Mouse (Mus musculus) frontal cortex, adult 2 months (tissue): ENCODE measurements around the gene Ces3a. TPM values are rescaled to one million over a fixed set of nuclear protein-coding genes. Genes with fewer than 3 reads are reported as not detected.
"Not testable (repeated sequence)": the region's sequence is repeated elsewhere in the genome, so short reads cannot be mapped to it uniquely, and the experiment has no call there.

Experiments
- DNase-seq, 2 experiments: peaks; one replicate each; pipeline ENCODE4 v3.0.0; 2022; ENCODE audit warnings: low spot score in 1 of 2; ENCODE audit errors: extremely low spot score in 1 of 2
- polyA plus RNA-seq: library from polyadenylated mRNA; depleted of rRNA; stranded (reverse); fragments of >200 nt; gene quantifications from 2 replicates; pipeline ENCODE4 v1.2.3, GENCODE M21; 2012; rRNA removed

The Ces3a gene
- polyA plus RNA-seq, 1 experiment = not detected

DNA sequence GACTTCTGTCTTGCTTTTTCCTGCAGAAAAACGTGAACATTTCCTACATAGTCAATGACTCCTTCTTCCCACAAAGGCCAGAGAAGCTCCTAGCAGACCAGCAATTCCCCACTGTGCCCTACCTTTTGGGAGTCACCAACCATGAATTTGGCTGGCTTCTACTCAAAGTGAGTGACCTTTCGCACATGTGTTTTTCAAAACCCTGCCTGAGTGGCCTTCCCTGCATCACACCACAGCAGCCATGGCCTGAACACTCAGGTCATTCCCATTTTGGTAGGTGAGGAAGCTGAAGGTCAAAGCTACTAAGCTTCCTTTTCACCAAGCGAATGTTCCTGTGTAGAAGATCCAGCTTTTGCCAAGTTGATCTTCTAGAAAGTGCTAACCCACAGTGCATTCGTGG, 40.2 kb downstream of the Ces3a start:
- DNase-seq = no peak

DNA sequence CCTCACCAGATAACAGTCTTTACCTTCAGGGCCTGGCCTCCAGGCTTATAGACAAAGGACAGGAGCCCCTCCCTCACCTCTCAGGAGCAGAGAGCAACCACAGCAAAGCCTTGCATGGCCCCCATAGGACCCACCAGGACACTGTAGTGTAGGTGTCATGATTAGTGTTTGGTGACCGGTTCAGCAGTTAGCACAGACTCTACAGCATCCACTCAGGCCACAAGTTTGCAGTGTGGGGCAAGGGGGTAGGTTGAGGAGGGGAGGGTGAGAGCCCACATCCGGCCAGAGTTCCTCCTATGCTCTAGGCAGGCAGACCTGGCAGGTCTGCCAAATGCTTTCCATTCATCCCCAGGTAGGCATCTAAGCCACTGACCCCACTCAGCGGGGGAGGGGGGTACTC, 45.6 kb downstream of the Ces3a start:
- no peak for DNase-seq

DNA sequence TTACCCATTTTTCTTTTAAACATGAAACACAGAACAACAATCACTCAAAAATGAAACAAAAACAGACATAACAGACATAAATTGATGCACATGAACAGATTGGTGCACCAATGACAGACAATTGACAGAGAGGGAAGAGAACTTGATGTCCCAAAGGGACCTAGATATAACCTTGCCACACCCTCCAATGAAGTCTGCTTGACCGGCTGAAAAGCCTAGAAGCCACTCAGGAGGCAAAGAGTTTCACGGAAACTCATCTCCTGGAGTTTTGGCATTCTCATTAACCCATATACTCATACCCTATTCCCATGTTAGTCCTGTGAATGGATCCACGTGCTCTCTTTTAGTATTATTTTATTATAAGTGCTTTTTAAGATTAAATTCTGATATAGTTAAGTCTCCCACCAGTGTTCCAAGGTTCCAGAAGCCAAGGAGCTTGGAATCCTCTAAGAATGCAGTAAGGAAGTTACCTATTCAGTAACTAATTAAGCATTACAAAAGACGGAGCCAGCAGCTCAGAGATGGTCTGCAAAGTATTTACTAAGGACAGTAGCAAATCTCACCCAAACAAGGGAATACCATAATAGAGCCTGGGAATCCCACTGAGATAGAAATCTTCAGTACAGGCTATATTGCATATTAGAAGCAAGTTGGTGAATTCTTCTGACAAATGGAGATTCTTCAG, 53.8 kb downstream of the Ces3a start:
- not testable (repeated sequence) for DNase-seq

DNA sequence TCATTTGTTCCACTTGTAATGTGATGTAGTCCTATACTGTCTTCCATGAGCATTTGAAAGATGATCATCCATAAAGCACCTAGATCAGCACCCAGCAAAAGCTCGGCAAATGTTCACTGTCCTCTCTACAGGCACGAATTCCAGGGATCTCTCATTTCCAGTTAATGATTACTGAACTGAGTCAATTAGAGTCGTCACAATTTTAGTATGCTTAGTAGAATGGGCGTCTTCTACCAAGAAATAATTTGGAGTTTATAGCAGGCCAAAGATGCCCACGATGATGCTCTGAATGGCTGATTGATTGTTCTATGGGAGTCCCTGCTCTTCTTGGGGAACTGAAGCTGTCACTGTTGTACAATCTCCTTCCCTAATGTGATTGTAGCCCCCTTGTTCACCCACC, 55.3 kb downstream of the Ces3a start:
- DNase-seq = not testable (repeated sequence)

DNA sequence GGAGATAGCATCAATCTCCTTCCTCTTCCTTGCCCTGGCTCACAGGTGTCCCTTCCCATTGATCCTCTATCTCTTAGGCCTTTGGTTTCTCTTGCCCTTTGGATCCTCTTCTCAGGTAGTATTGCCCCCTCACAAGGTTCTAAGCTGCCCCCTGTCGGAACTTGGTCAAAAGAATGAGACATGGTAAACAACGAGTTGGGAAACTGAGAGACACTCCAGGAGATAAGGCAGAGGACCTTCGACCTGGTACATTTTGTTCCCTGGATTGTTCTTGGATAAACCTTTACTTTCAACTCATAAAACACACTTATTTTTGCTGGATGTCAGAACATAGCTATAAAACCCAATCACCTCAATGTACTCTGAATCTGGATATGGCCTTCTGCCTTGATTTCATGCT, 55.8 kb downstream of the Ces3a start:
- no peak for DNase-seq

Other genes with a start within 250 kb of the Ces3a start
- 0.04 and 0.08 TPM in 2 replicates for gene Ces2b, start 217.0 kb upstream of the Ces3a start, polyA plus RNA-seq
- not detected in 2 replicates for gene Ces2c, start 201.5 kb upstream of the Ces3a start, polyA plus RNA-seq
- gene Ces2e, start 122.3 kb upstream of the Ces3a start, polyA plus RNA-seq = 0.04 TPM in 1 of 2 replicates, not detected in the other
- gene Ces2f, start 101.2 kb upstream of the Ces3a start, polyA plus RNA-seq = not detected in 2 replicates
- 0.19 and 0.22 TPM in 2 replicates for gene Ces2g, start 86.9 kb upstream of the Ces3a start, polyA plus RNA-seq
- not detected in 2 replicates for gene Ces2h, start 47.7 kb upstream of the Ces3a start, polyA plus RNA-seq
- gene Ces3b, start 35.2 kb downstream of the Ces3a start, polyA plus RNA-seq = not detected in 2 replicates
- not detected in 2 replicates for gene Ces4a, start 83.2 kb downstream of the Ces3a start, polyA plus RNA-seq
- 25.2 and 28.1 TPM in 2 replicates for gene Cbfb, start 122.1 kb downstream of the Ces3a start, polyA plus RNA-seq
- gene D230025D16Rik, start 176.5 kb downstream of the Ces3a start, polyA plus RNA-seq = 35.6 and 41.5 TPM in 2 replicates
- 3.9 and 4.5 TPM in 2 replicates for gene B3gnt9, start 206.6 kb downstream of the Ces3a start, polyA plus RNA-seq
- gene Tradd, start 216.0 kb downstream of the Ces3a start, polyA plus RNA-seq = 8.4 and 8.7 TPM in 2 replicates
- gene Fbxl8, start 216.0 kb downstream of the Ces3a start, polyA plus RNA-seq = 2.0 and 2.1 TPM in 2 replicates
- 20.2 and 20.7 TPM in 2 replicates for gene Hsf4, start 221.2 kb downstream of the Ces3a start, polyA plus RNA-seq
- gene Nol3, start 227.5 kb downstream of the Ces3a start, polyA plus RNA-seq = 13.4 and 14.2 TPM in 2 replicates
- 33.3 and 33.4 TPM in 2 replicates for gene 4931428F04Rik, start 241.3 kb downstream of the Ces3a start, polyA plus RNA-seq
- 2.2 and 2.4 TPM in 2 replicates for gene Exoc3l, start 247.5 kb downstream of the Ces3a start, polyA plus RNA-seq
- gene E2f4, start 249.1 kb downstream of the Ces3a start, polyA plus RNA-seq = 59.9 and 67.7 TPM in 2 replicates